Mouse (Mus musculus): ENCODE data around the gene Srp14. TPM values are rescaled to one million over a fixed set of nuclear protein-coding genes. Genes with fewer than 3 reads are reported as not detected.

The Srp14 gene
- polyA plus RNA-seq (2012; fragmentation: generic; extraction: Trizol): 230 TPM
- long read RNA-seq, experiment 1, transcript Srp14-201 (5 exons, 798 nt): major isoform, 240 of 256 reads
- long read RNA-seq, experiment 1, partial matches to known transcripts: 13 of 256 reads
- long read RNA-seq, experiment 1, other reads (novel, unspliced or antisense): 3 of 256 reads
- long read RNA-seq, experiment 2, transcript Srp14-201 (5 exons, 798 nt): major isoform, 46 of 51 reads
- long read RNA-seq, experiment 2, partial matches to known transcripts: 2 of 51 reads
- long read RNA-seq, experiment 2, other reads (novel, unspliced or antisense): 2 of 51 reads

DNA sequence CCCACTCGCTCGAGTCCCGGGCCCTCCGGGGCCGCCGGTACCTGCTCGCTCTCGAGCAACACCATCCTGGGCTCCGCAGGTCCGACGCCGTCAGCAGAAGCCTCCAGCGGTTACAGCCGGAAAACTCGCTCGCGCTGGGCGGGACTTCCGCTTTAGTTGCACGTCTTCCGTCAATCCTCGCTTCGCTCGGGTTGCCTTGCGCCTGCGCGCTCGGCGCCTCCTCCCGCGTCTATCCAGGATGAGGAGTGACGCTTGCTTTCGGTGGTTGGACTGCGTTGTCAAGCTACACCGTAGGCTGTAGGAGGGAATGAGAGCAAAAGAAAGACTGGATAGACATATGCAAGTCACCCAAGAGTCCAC, at the start of gene Srp14:
Srp14 (minus strand) TSS at position 162 of the 360 bp plus-strand sequence.
- Histone ChIP-seq H3K79me3 (ENCODE audit: low read depth) (peaks cover 8% of the 10 kb centered on the region), H3K27me3 (ENCODE audit: control insufficient read depth, insufficient read depth, insufficient read length) (no peaks in the 10 kb centered on the region), H3ac (ENCODE audit: control insufficient read depth, insufficient read length, low read depth) (peak within 1 kb of the TSS; percentile 78), H3K4me3 (ENCODE audit: insufficient read depth, poor library complexity, severe bottlenecking) (peak within 1 kb of the TSS; percentile 66), H3K79me2 (ENCODE audit: control insufficient read depth, insufficient read depth) (peaks cover 21% of the 10 kb centered on the region), H3K36me3 (ENCODE audit: control insufficient read depth, insufficient read depth) (peaks cover 23% of the 10 kb centered on the region)
- peak; percentile 40 for TF ChIP-seq MAX (IDR thresholded peaks at IDR 0.05)
- TF ChIP-seq CTCF (IDR thresholded peaks at IDR 0.05; ENCODE audit: control insufficient read depth, insufficient read depth, insufficient read length): no peak

DNA sequence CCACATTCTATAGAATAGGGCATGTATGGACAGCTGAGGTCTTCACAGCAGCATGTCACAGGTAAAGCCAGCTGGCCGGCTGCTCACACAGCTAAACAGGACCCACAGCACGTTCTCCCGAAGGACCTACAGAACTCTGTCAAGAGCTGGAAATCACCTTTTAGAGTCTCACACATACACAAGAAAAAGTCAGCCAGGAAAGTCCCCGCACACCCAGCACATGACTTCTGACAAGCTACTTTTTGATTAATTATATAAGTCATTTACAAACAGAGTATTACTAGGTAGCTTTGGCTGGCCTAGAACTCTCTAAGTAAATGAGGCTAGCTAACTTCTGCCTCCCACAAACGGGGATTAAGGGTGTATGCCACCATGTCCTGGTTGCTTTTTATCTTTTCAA, 47.0 kb upstream of the Srp14 start:
- TF ChIP-seq MYOD1 (IDR thresholded peaks at IDR 0.05; ENCODE audit: control insufficient read depth, insufficient read length, low read depth): no peak
- TF ChIP-seq FOSL1 (IDR thresholded peaks at IDR 0.05; ENCODE audit: insufficient read depth, low read length, poor library complexity, severe bottlenecking): no peak
- TF ChIP-seq MYOG (IDR thresholded peaks at IDR 0.05; ENCODE audit: control insufficient read depth, extremely low read depth, insufficient read length): no peak
- no peak for TF ChIP-seq CTCF (IDR thresholded peaks at IDR 0.05; ENCODE audit: control insufficient read depth, insufficient read depth, insufficient read length)
- TF ChIP-seq CEBPB (IDR thresholded peaks at IDR 0.05; ENCODE audit: low read depth): no peak
- no peak for TF ChIP-seq USF1 (IDR thresholded peaks at IDR 0.05; ENCODE audit: low read depth)
- no peak for TF ChIP-seq MAX (IDR thresholded peaks at IDR 0.05)
- Histone ChIP-seq H3K36me3 (ENCODE audit: control insufficient read depth, insufficient read depth) (no peaks in the 10 kb centered on the region), H3K4me3 (ENCODE audit: insufficient read depth, poor library complexity, severe bottlenecking) (no peak overlapping the region), H3ac (ENCODE audit: control insufficient read depth, insufficient read length, low read depth) (no peak overlapping the region), H3K79me2 (ENCODE audit: control insufficient read depth, insufficient read depth) (no peaks in the 10 kb centered on the region), H3K27me3 (ENCODE audit: control insufficient read depth, insufficient read depth, insufficient read length) (no peaks in the 10 kb centered on the region), H3K79me3 (ENCODE audit: low read depth) (no peaks in the 10 kb centered on the region)

DNA sequence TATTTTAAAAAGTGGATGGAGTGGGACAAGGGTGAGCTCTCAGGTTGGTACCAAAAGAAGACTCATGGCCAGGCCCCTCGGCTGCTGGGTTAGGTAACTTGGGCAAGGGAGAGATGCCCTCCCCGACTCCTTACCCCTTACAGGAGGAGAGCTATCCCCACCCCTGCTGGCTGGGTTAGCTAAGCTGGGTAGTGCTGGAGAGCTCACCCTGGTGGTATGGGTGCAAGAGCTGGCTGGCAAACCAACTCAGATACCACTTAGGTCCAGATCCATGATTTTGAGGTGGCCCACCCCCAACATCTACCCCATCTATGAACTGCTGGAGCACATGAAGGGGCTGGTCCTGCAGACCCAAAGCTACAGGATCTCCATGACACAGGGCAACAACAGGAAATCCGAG, 45.3 kb upstream of the Srp14 start:
- H3K36me3 ChIP-seq (ENCODE audit: control insufficient read depth, insufficient read depth): no peaks in the 10 kb centered on the region
- H3K27me3 ChIP-seq (ENCODE audit: control insufficient read depth, insufficient read depth, insufficient read length): no peaks in the 10 kb centered on the region
- H3K79me2 ChIP-seq (ENCODE audit: control insufficient read depth, insufficient read depth): no peaks in the 10 kb centered on the region
- no peak overlapping the region for H3ac ChIP-seq (ENCODE audit: control insufficient read depth, insufficient read length, low read depth)
- H3K79me3 ChIP-seq (ENCODE audit: low read depth): no peaks in the 10 kb centered on the region
- no peak overlapping the region for H3K4me3 ChIP-seq (ENCODE audit: insufficient read depth, poor library complexity, severe bottlenecking)
- no peak for TF ChIP-seq CEBPB (IDR thresholded peaks at IDR 0.05; ENCODE audit: low read depth)
- TF ChIP-seq MAX (IDR thresholded peaks at IDR 0.05): no peak
- no peak for TF ChIP-seq MYOG (IDR thresholded peaks at IDR 0.05; ENCODE audit: control insufficient read depth, extremely low read depth, insufficient read length)
- TF ChIP-seq CTCF (IDR thresholded peaks at IDR 0.05; ENCODE audit: control insufficient read depth, insufficient read depth, insufficient read length): no peak
- no peak for TF ChIP-seq FOSL1 (IDR thresholded peaks at IDR 0.05; ENCODE audit: insufficient read depth, low read length, poor library complexity, severe bottlenecking)
- no peak for TF ChIP-seq USF1 (IDR thresholded peaks at IDR 0.05; ENCODE audit: low read depth)
- TF ChIP-seq MYOD1 (IDR thresholded peaks at IDR 0.05; ENCODE audit: control insufficient read depth, insufficient read length, low read depth): no peak

DNA sequence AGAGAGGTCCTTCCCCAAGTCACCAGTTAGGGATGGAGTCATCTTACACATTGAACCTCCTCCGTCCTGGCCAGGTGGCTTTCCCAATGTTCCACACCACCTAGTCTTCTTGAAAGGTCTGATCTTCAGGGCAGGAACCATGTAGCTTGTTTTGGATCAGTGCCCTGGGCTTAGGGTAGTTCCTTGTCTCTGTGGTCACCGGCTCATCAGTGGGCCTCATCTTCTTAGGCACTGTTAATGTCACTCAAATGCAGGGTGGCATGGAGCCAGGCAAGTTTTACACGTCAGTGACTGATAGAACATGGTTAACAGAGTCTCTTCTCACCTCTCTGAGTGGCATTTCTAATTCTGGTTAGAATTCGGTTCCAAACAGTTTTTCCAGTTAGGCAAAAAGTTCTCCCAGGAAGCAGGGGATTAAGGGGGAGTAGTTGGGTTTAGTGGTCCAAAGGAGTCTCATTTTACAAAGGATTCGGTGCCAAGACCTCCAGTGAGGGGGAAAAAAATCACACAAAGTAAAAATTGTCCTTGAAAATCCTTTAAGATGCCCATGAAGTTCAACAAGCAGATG, 43.7 kb upstream of the Srp14 start:
- H3K4me3 ChIP-seq (ENCODE audit: insufficient read depth, poor library complexity, severe bottlenecking): no peak overlapping the region
- H3K79me2 ChIP-seq (ENCODE audit: control insufficient read depth, insufficient read depth): no peaks in the 10 kb centered on the region
- no peaks in the 10 kb centered on the region for H3K27me3 ChIP-seq (ENCODE audit: control insufficient read depth, insufficient read depth, insufficient read length)
- H3ac ChIP-seq (ENCODE audit: control insufficient read depth, insufficient read length, low read depth): no peak overlapping the region
- no peaks in the 10 kb centered on the region for H3K36me3 ChIP-seq (ENCODE audit: control insufficient read depth, insufficient read depth)
- no peak for TF ChIP-seq MAX (IDR thresholded peaks at IDR 0.05)
- no peaks in the 10 kb centered on the region for H3K79me3 ChIP-seq (ENCODE audit: low read depth)

DNA sequence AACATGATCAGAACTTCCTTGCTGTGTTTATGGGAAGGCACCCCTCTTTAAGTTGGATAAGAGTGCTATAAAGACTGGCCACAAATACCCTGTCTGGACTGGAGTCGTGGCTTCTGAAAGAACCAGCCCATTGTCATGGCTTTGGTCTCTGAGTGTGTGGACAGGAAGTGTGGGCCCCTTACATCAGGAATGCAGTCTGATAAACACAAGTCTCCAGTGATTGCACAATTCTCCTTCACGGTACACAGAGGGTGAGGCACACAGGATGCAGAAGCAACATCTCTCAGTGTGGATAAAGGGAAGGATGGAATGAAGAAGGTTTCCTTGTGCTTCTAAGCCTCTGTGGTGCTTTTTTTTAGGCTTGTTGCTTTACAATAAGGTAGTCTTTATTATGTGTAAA, 42.8 kb upstream of the Srp14 start:
- H3K79me2 ChIP-seq (ENCODE audit: control insufficient read depth, insufficient read depth): no peaks in the 10 kb centered on the region
- no peaks in the 10 kb centered on the region for H3K36me3 ChIP-seq (ENCODE audit: control insufficient read depth, insufficient read depth)
- no peaks in the 10 kb centered on the region for H3K79me3 ChIP-seq (ENCODE audit: low read depth)
- no peaks in the 10 kb centered on the region for H3K27me3 ChIP-seq (ENCODE audit: control insufficient read depth, insufficient read depth, insufficient read length)
- no peak overlapping the region for H3K4me3 ChIP-seq (ENCODE audit: insufficient read depth, poor library complexity, severe bottlenecking)
- H3ac ChIP-seq (ENCODE audit: control insufficient read depth, insufficient read length, low read depth): no peak overlapping the region
- TF ChIP-seq CEBPB (IDR thresholded peaks at IDR 0.05; ENCODE audit: low read depth): peak; percentile 85
- no peak for TF ChIP-seq MYOD1 (IDR thresholded peaks at IDR 0.05; ENCODE audit: control insufficient read depth, insufficient read length, low read depth)

DNA sequence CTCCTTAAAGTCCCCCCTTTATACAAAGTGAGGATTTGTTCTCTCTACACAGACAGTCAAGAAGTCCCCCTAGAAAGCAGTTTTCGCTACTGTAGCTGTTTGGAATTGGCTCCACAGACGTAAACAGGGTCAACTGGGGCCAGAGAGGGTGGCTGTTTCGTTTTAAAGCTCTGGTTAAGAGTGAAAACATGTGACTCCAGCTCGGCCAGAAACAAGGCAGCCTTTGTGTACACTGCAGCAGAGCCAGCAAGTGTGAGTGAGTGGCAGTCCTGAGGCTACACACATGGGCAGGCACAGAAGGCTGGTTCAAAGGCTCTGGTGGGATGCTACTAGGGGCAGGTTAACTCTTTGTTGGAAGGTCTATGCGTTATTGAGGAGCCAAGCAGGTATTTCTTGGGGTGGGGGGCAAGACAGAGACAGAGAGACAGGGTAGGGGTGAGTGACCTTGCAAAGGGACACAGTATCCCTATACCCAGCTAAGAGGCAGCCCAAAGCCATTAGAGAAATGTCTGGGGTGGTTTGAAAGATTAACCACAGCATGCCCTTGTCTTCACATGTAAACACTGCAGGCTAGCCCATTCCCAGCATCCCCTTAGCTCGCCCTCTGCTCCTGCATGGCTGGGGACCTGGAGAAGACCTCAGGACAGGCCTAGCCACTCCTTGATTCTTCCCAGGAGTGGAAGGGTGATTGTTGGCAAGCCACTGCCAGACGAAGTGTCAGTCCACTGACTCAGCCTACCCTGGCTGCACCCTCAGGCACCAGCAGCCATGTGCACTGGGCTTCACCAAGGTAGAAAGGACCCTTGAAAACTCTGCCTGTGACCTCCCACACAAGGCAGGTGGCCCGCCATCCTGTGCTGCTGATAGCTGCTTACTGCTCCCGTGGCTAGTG, 40.8 kb upstream of the Srp14 start:
- Histone ChIP-seq H3K79me3 (ENCODE audit: low read depth) (no peaks in the 10 kb centered on the region), H3ac (ENCODE audit: control insufficient read depth, insufficient read length, low read depth) (no peak overlapping the region), H3K79me2 (ENCODE audit: control insufficient read depth, insufficient read depth) (no peaks in the 10 kb centered on the region), H3K27me3 (ENCODE audit: control insufficient read depth, insufficient read depth, insufficient read length) (no peaks in the 10 kb centered on the region), H3K36me3 (ENCODE audit: control insufficient read depth, insufficient read depth) (no peaks in the 10 kb centered on the region), H3K4me3 (ENCODE audit: insufficient read depth, poor library complexity, severe bottlenecking) (no peak overlapping the region)
- TF ChIP-seq MYOD1 (IDR thresholded peaks at IDR 0.05; ENCODE audit: control insufficient read depth, insufficient read length, low read depth) (no peak), CTCF (IDR thresholded peaks at IDR 0.05; ENCODE audit: control insufficient read depth, insufficient read depth, insufficient read length) (no peak), FOSL1 (IDR thresholded peaks at IDR 0.05; ENCODE audit: insufficient read depth, low read length, poor library complexity, severe bottlenecking) (no peak), MYOG (IDR thresholded peaks at IDR 0.05; ENCODE audit: control insufficient read depth, extremely low read depth, insufficient read length) (no peak)
